Mouse (Mus musculus) embryo, embryonic 10 days (tissue): ENCODE data around the gene Rybp.

Experiments used
- DNase-seq: peaks from one replicate; pipeline ENCODE4 v3.0.0-alpha.2; 2015; ENCODE audit warnings: low spot score

The Rybp gene

GRCm38 (mm10) chr6:100188883-100189743 is 98.2 kb downstream of the Rybp start:
- peak; percentile 38 for DNase-seq

GRCm38 (mm10) chr6:100187821-100188220 is 99.5 kb downstream of the Rybp start:
- DNase-seq = no peak

DNA sequence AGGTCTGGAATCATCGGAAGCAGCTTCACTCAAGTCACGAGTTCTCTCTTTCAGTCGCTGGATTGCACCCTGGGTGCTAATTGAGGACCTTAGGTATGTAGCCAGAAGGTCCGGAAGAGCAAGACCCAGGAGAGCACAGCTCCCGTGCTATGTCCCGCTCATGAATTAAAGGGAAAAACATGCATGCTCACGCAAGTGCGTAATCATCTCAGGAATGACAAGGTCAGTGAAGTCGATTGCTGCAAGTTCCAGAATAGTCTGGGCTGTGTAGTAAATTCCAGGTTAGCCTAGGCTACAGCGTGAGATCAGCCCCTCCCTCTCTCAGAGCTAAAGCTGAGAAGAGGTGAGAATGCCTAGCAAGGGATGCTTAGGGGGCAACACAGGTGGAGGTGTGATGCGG is 100.5 kb downstream of the Rybp start:
- no peak for DNase-seq

DNA sequence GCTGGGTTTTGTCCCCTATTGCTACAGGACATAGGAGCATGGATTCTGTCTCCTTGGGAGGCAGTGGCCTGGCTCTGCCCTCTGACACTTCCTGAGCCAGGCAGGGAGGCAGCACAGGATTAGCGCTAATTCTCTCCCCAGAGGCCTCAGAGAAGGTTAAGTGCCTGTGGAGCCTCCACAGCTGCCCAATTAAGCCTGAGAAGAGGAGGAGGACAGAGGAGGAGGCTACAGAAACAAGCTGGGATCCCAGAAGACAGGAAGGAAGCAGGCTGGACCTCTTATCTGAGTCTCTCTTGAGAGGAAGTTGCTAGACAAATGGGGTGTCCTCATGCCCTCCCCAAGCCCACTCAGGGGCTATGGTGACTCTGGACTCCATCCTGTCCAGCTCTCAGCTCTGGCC is 101.8 kb downstream of the Rybp start:
- peak; percentile 60 for DNase-seq

DNA sequence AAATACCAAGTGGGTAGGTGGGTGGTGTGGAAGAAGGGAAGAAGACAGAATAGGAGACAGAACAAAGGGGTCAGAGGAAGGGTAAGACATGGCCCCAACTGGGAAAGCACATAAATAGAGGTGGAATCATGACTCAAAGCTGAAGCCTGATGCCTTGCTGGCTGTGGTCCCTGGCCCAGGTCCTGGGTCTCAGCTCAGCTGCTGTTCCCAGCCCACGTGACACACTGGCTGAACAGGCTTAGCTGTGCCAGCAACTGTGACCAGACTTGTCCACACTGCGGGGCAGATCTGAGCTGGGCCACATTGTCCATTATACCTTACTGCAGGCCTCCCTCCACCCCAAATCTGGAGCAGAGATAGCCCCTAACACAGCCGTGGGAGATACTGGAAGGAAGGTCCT is 103.9 kb downstream of the Rybp start:
- no peak for DNase-seq

DNA sequence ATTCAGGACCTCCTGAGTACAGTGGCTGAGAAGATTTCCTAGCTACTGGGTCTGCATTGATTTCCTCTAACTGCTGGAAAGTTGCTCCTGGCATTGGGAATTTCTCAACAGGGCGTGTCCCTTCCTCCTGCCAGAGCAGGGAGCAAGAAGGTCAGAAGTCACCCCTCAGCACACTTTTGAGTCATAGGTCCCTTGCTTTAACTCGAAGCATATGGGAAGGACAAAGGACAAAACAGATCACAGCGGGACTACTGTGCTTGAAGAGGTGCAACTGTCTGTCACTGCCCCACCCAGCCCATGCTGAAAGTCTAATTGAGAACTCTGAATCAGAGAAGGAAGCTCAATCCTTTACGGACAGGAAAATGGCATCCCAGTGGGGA is 106.4 kb downstream of the Rybp start:
- no peak for DNase-seq

- DNase-seq = no peak
These were observed 106.9 kb downstream of the Rybp start for GRCm38 (mm10) chr6:100180213-100180882.

DNA sequence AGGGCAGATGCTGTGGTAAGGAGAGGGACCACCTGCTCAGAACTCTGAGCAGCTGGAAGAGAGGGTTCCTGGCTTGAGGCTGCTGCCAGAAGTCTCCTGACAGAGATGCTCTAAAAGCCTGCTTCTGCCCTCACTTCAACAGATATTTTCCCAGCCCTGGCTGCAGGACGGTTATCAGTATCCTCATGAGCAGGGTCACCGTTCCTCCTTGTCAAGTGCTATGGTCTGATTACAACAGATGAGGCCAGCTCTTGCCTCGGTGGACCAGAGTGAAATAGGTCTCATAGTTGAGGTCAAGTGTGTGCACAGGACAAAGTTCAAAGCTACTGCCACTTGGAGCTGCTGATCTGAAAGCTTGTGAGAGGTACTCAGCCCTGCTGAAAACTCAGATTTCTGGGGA is 108.5 kb downstream of the Rybp start:
- DNase-seq = no peak
